Mouse (Mus musculus): ENCODE measurements around the gene Elovl3. TPM values are rescaled to one million over a fixed set of nuclear protein-coding genes. Genes with fewer than 3 reads are reported as not detected.

Elovl3 gene
- total RNA-seq, 1 experiment from 2014 or later: not detected

DNA sequence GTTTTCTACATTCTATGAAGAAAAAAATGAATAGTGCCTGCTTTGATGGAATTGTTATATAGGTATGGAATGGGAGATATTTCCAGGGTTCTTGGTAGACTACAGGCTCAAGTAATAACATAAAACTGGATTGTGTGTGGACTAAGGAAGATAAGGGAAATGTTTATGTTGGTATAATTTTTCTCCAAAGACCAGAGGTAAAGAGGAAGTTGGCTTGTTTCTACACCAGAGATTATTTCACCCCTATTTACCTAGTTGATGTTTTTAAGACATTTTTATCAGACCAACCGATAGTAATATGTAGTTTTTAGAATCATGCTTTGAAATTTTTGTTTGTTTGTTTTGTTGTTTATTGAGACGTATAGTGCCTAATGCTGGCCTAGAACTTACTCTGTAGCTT, 48.6 kb downstream of the Elovl3 start:
- ATAC-seq (ENCODE audit: extremely low read depth, insufficient number of reproducible peaks, low FRiP score, poor library complexity, severe bottlenecking): no peak

DNA sequence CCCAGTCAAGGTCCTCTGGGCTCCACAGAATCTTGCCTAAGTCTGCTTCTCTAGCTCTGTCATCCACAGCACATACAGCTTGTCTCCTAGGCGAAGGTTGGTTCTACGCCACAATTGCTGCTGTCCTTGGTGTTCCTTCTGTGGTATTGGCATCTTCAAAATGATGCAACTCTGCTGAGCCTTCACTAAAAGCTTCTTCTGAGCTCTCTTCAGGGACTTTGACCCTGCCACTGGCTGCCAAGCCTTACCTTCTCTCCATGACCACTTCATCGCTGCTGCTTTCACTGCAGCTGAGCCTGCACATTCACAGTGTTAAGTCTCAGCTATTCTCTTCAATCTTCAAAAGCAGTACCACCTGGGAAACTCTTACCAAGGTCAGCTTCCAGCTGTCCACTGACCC, 50.5 kb downstream of the Elovl3 start:
- no peak for ATAC-seq (ENCODE audit: extremely low read depth, insufficient number of reproducible peaks, low FRiP score, poor library complexity, severe bottlenecking)

Other genes with a start within 250 kb of the Elovl3 start
- 9.0 and 10.3 TPM in 2 replicates for gene Armh3, start 133.4 kb upstream of the Elovl3 start, total RNA-seq (2017)
- 6.8 and 8.3 TPM in 2 replicates for gene Hps6, start 128.4 kb upstream of the Elovl3 start, total RNA-seq (2017)
- gene Pprc1, start 87.0 kb upstream of the Elovl3 start, total RNA-seq (2017): 9.7 and 13.0 TPM in 2 replicates
- gene Ldb1, start 86.7 kb upstream of the Elovl3 start, total RNA-seq (2017): 162 and 164 TPM in 2 replicates
- 40.4 and 44.9 TPM in 2 replicates for gene Nolc1, start 56.0 kb upstream of the Elovl3 start, total RNA-seq (2017)
- gene Pitx3, start 16.4 kb downstream of the Elovl3 start, total RNA-seq (2017): not detected in 2 replicates
- 63.4 and 84.7 TPM in 2 replicates for gene Gbf1, start 20.6 kb downstream of the Elovl3 start, total RNA-seq (2017)
- 84.7 and 87.8 TPM in 2 replicates for gene Nfkb2, start 172.4 kb downstream of the Elovl3 start, total RNA-seq (2017)
- 2.2 and 2.8 TPM in 2 replicates for gene Psd, start 195.3 kb downstream of the Elovl3 start, total RNA-seq (2017)
- 1.8 and 3.1 TPM in 2 replicates for gene Fbxl15, start 196.3 kb downstream of the Elovl3 start, total RNA-seq (2017)
- 32.4 and 53.2 TPM in 2 replicates for gene Cuedc2, start 206.8 kb downstream of the Elovl3 start, total RNA-seq (2017)
- gene Mfsd13a, start 209.2 kb downstream of the Elovl3 start, total RNA-seq (2017): 0.37 TPM in 1 of 2 replicates, not detected in the other
- gene 2310034G01Rik, start 218.4 kb downstream of the Elovl3 start, total RNA-seq (2017): not detected in 2 replicates